Mouse (Mus musculus) heart, adult 9 months (tissue): ENCODE measurements around the gene Runx2.

Experiments
- DNase-seq, 2 experiments: peaks; one replicate each; pipeline ENCODE4 v3.0.0; 2022; ENCODE audit warnings: low spot score in 2 of 2

Gene Runx2

GRCm38 (mm10) chr17:44767375-44767774, 47.2 kb downstream of the Runx2 start:
- no peak for DNase-seq

- no peak for DNase-seq
Measured at GRCm38 (mm10) chr17:44766975-44767374, 47.6 kb downstream of the Runx2 start.

GRCm38 (mm10) chr17:44766318-44766717, 48.3 kb downstream of the Runx2 start:
- no peak for DNase-seq

- DNase-seq = no peak
Measured at GRCm38 (mm10) chr17:44745378-44745777, 69.2 kb downstream of the Runx2 start.

GRCm38 (mm10) chr17:44743780-44744179, 70.8 kb downstream of the Runx2 start:
- DNase-seq = no peak

GRCm38 (mm10) chr17:44742246-44742645, 72.4 kb downstream of the Runx2 start:
- no peak for DNase-seq

- DNase-seq = no peak
Measured at GRCm38 (mm10) chr17:44738121-44738637, 76.4 kb downstream of the Runx2 start.

GRCm38 (mm10) chr17:44737275-44738120, 77.1 kb downstream of the Runx2 start:
- no peak for DNase-seq

GRCm38 (mm10) chr17:44735991-44736561, 78.5 kb downstream of the Runx2 start:
- DNase-seq = peak; percentile 59

GRCm38 (mm10) chr17:44735223-44735990, 79.2 kb downstream of the Runx2 start:
- peak in 1 of 2 experiments; percentile 24 for DNase-seq

GRCm38 (mm10) chr17:44734501-44735222, 79.9 kb downstream of the Runx2 start:
- DNase-seq = peak; percentile 27 to 36

- DNase-seq = no peak
Measured at GRCm38 (mm10) chr17:44733544-44734310, 80.9 kb downstream of the Runx2 start.

- DNase-seq = no peak
Measured at GRCm38 (mm10) chr17:44728464-44728863, 86.1 kb downstream of the Runx2 start.

- DNase-seq = no peak
Measured at GRCm38 (mm10) chr17:44727675-44728074, 86.9 kb downstream of the Runx2 start.

GRCm38 (mm10) chr17:44724805-44725480, 89.7 kb downstream of the Runx2 start:
- DNase-seq = no peak

- DNase-seq = no peak
Measured at GRCm38 (mm10) chr17:44724255-44724654, 90.3 kb downstream of the Runx2 start.

GRCm38 (mm10) chr17:44722103-44722792, 92.3 kb downstream of the Runx2 start:
- no peak for DNase-seq

GRCm38 (mm10) chr17:44718591-44718990, 96.0 kb downstream of the Runx2 start:
- DNase-seq = no peak

GRCm38 (mm10) chr17:44718036-44718435, 96.6 kb downstream of the Runx2 start:
- DNase-seq = no peak

GRCm38 (mm10) chr17:44714116-44714515, 100.5 kb downstream of the Runx2 start:
- no peak for DNase-seq
